Mouse (Mus musculus) embryonic fibroblast, embryonic 13.5 days (primary cell): ENCODE results near the gene Gpalpp1.

ENCODE experiments used
- CTCF ChIP-seq: IDR thresholded peaks from 2 replicates; pipeline ENCODE4 v1.5.1; 2011; ENCODE audit warnings: mild to moderate bottlenecking, control low read depth, low read length, moderate library complexity, borderline replicate concordance; ENCODE audit not compliant: insufficient read depth
- POLR2A ChIP-seq: IDR thresholded peaks from 2 replicates; pipeline ENCODE4 v1.6.1; 2011; ENCODE audit warnings: low read depth, mild to moderate bottlenecking, control low read depth, low read length, moderate library complexity

- TF ChIP-seq POLR2A (no peak), CTCF (no peak)
Observed at GRCm38 (mm10) chr14:76148294-76148693, 37.7 kb upstream of the Gpalpp1 start.
